Mouse (Mus musculus): ENCODE results near the gene Dpf3. TPM values are rescaled to one million over a fixed set of nuclear protein-coding genes. Genes with fewer than 3 reads are reported as not detected.

Dpf3 gene
- polyA plus RNA-seq (2016; fragmentation: Nextera tagmentation; extraction: Ambion mirVana) = 6.4 and 9.5 TPM in 2 replicates

DNA sequence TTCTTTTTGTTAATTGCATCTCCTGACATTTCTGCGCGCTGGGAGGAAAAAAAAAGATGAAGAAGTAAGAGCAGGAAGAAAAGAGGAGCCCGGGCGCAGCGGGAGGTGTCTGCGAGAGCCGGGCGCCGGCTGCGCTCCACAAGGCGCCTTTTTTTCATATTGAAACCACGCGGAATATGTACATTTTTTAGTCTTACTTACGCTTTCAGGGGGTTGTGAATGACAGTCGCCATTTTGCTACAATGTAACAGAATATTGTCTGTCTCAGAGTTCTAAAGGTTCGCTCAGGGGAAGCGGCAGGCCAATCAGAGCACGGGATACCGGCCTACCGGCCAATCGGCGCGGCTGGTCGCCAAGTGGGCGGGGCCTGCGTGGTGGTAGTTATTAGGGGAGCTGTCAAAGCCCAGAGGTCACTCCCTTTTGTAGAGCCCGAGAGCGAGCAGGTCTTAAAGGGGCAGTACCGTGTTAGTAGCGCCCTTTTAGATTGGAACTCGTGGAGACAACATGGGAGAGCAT is at the start of gene Dpf3:
Gene Dpf3 (minus strand): TSS at position 241 of the 516 bp plus-strand sequence.
- DNase-seq (ENCODE audit: low spot score) = peak; percentile 98
- no peaks in the 10 kb centered on the region for H3K36me3 ChIP-seq
- peaks cover 8% of the 10 kb centered on the region; the same call in 1 of the 2 replicates for H3K9me3 ChIP-seq (replicated peaks)
- peaks cover 39% of the 10 kb centered on the region for H3K4me1 ChIP-seq
- under 1% methylated on average over 31 of the region's 31 CpGs for WGBS
- peak within 1 kb of the TSS; percentile 81 for H3K27ac ChIP-seq (replicated peaks)
- H3K27me3 ChIP-seq (ENCODE audit: low read depth, poor library complexity, severe bottlenecking) = peaks cover 55% of the 10 kb centered on the region
- H3K4me3 ChIP-seq = peak within 1 kb of the TSS; percentile 81

DNA sequence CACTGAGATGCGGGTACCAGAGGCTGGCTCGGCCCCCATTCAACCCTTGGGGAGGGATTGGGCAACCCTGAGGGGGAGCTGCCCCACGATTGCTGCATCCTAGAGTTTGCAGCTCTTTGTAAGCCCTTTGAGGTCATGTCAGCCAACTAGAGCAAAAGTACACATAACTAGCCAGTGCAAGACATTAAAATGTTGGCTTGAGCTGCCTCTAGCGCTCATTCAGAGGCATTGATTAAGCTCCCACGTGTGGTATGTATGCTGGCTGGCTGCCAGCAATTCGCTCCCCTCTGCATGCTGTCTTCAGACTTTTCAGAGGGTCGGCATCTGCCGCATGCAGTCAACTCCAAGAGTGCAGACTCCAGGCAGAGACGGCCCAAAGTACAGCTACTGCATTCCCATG is 48.5 kb upstream of the Dpf3 start:
- Histone ChIP-seq H3K4me3 (no peak overlapping the region), H3K27me3 (ENCODE audit: low read depth, poor library complexity, severe bottlenecking) (no peaks in the 10 kb centered on the region), H3K9me3 (replicated peaks) (no peaks in the 10 kb centered on the region), H3K4me1 (0 out of 2 replicates have a peak, but pooled peaks cover 2% of the 10 kb centered on the region), H3K27ac (replicated peaks) (no peak overlapping the region), H3K36me3 (peaks cover 83% of the 10 kb centered on the region)
- no peak for DNase-seq (ENCODE audit: low spot score)
- WGBS = 86% methylated on average over 9 of the region's 9 CpGs

DNA sequence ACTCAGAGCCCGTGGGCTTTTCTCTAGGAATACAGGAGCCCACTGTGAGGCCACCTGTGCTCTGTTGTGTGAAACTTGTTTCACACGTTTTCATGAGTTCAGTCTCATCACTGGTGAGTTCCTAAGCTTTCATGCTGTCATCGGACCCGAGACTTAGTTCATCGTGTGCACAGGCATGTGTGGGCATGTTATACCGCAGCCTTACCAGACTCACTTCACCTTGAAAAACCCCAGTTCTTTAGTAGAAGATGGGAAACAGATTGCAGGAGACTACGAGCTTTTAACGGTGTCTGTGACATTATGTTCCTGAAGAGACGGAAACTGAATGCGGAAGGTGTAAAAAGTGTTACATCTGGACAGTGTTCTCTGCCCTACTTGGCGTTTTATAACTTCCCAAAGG is 47.9 kb upstream of the Dpf3 start:
- 91% methylated on average over 11 of the region's 11 CpGs for WGBS
- Histone ChIP-seq H3K4me1 (0 out of 2 replicates have a peak, but pooled peaks cover 2% of the 10 kb centered on the region), H3K4me3 (no peak overlapping the region), H3K9me3 (replicated peaks) (no peaks in the 10 kb centered on the region), H3K27me3 (ENCODE audit: low read depth, poor library complexity, severe bottlenecking) (no peaks in the 10 kb centered on the region), H3K27ac (replicated peaks) (no peak overlapping the region), H3K36me3 (peaks cover 77% of the 10 kb centered on the region)
- DNase-seq (ENCODE audit: low spot score) = no peak

DNA sequence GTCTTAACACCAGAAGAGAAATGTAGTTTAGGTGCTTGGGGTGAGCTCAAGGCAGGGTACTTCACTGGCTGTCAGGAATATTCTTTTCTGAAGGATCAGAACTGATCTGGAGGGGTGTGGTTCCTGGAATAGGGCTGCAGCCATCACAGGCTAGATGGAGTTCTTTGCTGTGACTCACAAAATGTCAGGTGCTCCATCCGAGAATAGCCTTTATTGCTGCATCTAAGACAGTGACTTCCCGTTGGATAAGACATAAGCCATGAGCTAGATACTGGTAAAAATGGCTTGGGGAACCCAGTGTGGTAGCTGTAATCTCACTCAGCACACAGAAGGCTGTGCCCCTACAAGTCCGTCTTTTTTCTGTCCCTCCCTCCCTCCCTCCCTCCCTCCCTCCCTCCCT is 46.7 kb upstream of the Dpf3 start:
- peaks cover 69% of the 10 kb centered on the region for H3K36me3 ChIP-seq
- H3K27me3 ChIP-seq (ENCODE audit: low read depth, poor library complexity, severe bottlenecking) = no peaks in the 10 kb centered on the region
- H3K4me1 ChIP-seq = 0 out of 2 replicates have a peak, but pooled peaks cover 2% of the 10 kb centered on the region
- no peaks in the 10 kb centered on the region for H3K9me3 ChIP-seq (replicated peaks)
- H3K4me3 ChIP-seq = no peak overlapping the region
- no peak overlapping the region for H3K27ac ChIP-seq (replicated peaks)
- WGBS = 91% methylated on average over 3 of the region's 3 CpGs
- no peak for DNase-seq (ENCODE audit: low spot score)

DNA sequence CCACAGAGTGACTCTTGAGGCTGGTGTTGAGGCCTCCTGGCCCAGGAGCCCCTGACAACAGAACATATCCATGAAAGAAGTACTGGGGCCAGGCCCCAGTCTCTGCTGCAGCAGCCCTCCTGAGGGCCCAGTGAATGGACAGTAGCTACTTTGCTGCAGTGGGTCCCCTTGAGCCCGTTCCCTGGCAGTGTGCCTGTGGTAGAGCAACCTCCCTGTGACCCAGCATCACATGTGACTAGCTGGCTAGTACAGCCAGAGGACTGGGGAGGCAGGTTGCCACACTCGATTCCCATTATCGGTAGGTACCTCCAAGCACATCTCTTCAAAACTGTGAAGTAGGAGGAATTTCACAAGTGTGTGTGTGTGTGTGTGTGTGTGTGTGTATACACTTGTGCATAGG is 45.5 kb upstream of the Dpf3 start:
- Histone ChIP-seq H3K4me3 (no peak overlapping the region), H3K4me1 (peaks cover 4% of the 10 kb centered on the region; the same call in 1 of the 2 replicates), H3K27me3 (ENCODE audit: low read depth, poor library complexity, severe bottlenecking) (no peaks in the 10 kb centered on the region), H3K36me3 (peaks cover 62% of the 10 kb centered on the region), H3K9me3 (replicated peaks) (no peaks in the 10 kb centered on the region), H3K27ac (replicated peaks) (no peak overlapping the region)
- 94% methylated on average over 3 of the region's 3 CpGs for WGBS
- no peak for DNase-seq (ENCODE audit: low spot score)

DNA sequence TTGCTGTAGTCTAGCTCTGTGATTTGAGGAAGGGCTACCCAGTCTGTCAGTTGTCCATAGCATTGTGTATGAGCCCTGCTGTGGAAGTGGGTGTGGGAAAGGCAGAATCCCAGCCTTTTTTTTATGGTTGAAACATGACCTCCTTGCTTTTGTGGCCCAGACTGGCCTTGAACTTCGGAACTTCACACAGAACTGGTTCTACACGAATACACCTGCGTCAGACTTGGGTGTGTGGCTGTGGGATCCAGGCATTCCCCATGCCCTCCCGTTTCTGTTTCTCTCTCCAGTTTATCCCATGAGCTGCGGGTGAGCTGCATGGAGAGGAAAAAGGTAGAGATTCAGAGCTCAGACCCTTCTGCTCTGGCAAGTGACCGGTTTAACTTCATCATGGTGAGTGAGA is 44.5 kb upstream of the Dpf3 start:
- Histone ChIP-seq H3K9me3 (replicated peaks) (no peaks in the 10 kb centered on the region), H3K4me1 (peaks cover 5% of the 10 kb centered on the region; the same call in 1 of the 2 replicates), H3K4me3 (no peak overlapping the region), H3K27me3 (ENCODE audit: low read depth, poor library complexity, severe bottlenecking) (no peaks in the 10 kb centered on the region), H3K27ac (replicated peaks) (no peak overlapping the region), H3K36me3 (peaks cover 53% of the 10 kb centered on the region)
- 94% methylated on average over 6 of the region's 6 CpGs for WGBS
- no peak for DNase-seq (ENCODE audit: low spot score)

DNA sequence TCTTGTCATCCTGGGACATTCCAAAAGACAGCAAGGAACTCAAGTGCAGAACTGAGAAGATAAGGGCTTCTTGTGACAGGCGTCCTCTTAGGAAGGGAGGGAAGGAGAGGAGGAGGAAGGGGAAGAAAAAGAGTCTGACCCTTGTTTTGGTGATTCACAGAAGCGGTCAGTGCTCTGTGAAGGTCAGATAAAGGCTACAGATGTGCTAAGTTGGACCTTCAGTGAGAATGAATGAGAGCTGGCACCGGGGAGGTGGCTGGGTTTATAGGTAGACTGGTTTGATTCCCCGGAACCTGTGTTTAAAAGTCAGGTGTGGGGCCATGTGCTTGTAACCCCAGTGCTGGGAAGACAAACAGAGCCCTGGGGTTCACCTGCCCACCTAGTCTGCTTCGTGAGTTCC is 41.1 kb upstream of the Dpf3 start:
- H3K36me3 ChIP-seq = peaks cover 26% of the 10 kb centered on the region
- H3K4me1 ChIP-seq = peaks cover 10% of the 10 kb centered on the region
- 90% methylated on average over 5 of the region's 5 CpGs for WGBS
- H3K9me3 ChIP-seq (replicated peaks) = no peaks in the 10 kb centered on the region
- no peak overlapping the region for H3K27ac ChIP-seq (replicated peaks)
- DNase-seq (ENCODE audit: low spot score) = no peak
- H3K4me3 ChIP-seq = no peak overlapping the region
- no peaks in the 10 kb centered on the region for H3K27me3 ChIP-seq (ENCODE audit: low read depth, poor library complexity, severe bottlenecking)

DNA sequence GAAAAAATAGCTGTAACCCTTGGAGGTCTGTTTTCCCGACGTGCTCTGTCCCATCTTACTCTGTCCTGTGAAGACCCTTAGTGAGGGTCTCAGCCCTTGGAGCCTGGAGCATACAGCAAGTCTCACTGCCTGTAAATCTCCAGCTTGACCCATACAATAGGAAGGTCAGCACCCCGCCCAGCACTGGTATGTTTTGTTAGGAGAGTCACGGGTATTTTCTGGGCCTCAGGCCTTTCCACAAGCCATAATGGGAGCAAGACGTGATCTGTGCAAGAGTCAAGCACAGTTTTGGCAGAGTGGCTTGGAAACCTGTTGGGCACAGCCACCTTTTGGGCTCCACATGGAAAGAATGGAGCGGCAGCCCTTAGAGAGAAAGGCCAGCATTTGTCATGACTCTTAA is 40.3 kb upstream of the Dpf3 start:
- H3K9me3 ChIP-seq (replicated peaks) = no peaks in the 10 kb centered on the region

DNA sequence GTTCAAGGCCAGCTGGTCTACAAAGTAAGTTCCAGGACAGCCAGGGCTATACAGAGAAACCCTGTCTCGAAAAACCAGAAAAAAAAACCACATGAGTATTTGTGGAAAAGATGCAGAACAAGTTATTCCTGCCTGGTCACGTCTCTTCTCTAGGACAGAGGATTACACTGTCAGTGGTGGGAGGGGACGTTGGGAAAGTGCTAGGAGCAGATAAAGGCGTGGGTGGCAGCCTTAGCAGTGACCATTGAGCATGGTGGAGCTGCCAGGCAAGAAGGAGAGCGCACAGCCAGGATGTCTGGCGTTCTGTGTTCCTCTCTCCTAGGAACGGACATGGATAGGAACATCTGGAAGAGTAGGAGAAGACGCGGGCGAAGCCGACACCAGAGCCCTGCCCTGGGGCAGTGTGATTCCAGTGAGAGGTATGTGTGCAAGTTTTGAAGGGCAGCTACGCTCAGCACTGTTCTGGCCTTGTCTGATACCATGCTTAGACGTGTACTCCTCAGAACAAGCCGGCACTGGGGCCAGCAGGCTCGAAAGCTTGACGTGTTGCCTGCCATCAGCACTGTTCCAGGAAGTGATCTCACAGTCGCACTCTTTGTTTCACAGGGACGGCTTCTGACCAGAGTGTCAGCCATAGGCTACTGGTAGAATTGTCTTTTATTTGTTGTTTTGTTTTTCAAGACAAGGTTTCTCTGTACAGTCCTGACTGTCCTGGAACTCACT is 38.5 kb upstream of the Dpf3 start:
- WGBS = 86% methylated on average over 18 of the region's 18 CpGs
- Histone ChIP-seq H3K9me3 (replicated peaks) (no peaks in the 10 kb centered on the region), H3K36me3 (peaks cover 8% of the 10 kb centered on the region; the same call in 1 of the 2 replicates), H3K4me1 (peaks cover 15% of the 10 kb centered on the region), H3K4me3 (no peak overlapping the region), H3K27ac (replicated peaks) (no peak overlapping the region), H3K27me3 (ENCODE audit: low read depth, poor library complexity, severe bottlenecking) (no peaks in the 10 kb centered on the region)
- DNase-seq (ENCODE audit: low spot score) = no peak

More for the DNA sequence above, 40.3 kb upstream of the Dpf3 start:
- Histone ChIP-seq H3K4me1 (peaks cover 13% of the 10 kb centered on the region), H3K36me3 (peaks cover 21% of the 10 kb centered on the region), H3K4me3 (no peak overlapping the region), H3K27ac (replicated peaks) (no peak overlapping the region), H3K27me3 (ENCODE audit: low read depth, poor library complexity, severe bottlenecking) (no peaks in the 10 kb centered on the region)
- DNase-seq (ENCODE audit: low spot score) = no peak
- WGBS = 73% methylated on average over 6 of the region's 6 CpGs

DNA sequence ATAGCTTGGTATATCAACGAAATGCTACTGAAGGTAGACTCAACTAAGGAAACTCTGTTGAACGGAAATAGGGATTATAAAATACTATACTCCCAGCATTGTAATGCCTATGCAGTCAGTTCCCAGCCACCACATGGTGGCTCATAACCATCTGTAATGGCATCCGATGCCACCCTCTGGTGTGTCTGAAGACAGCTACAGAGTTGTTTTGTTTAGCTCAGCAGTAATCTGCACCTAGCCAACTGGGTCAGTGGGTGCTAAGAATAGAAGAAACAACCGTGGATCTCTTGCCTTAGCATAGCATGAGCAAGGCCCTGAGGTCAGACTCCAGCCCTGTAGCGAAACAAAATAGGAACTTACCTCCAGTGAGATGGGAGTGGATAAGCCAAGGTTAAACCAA is 36.8 kb upstream of the Dpf3 start:
- peaks cover 28% of the 10 kb centered on the region for H3K4me1 ChIP-seq
- no peaks in the 10 kb centered on the region for H3K9me3 ChIP-seq (replicated peaks)
- WGBS = 82% methylated on average over 5 of the region's 5 CpGs
- 0 out of 2 replicates have a peak, but pooled peaks cover 3% of the 10 kb centered on the region for H3K36me3 ChIP-seq
- peaks cover 5% of the 10 kb centered on the region; the same call in 1 of the 2 replicates for H3K27me3 ChIP-seq (ENCODE audit: low read depth, poor library complexity, severe bottlenecking)
- no peak for DNase-seq (ENCODE audit: low spot score)
- H3K27ac ChIP-seq (replicated peaks) = no peak overlapping the region
- no peak overlapping the region for H3K4me3 ChIP-seq

DNA sequence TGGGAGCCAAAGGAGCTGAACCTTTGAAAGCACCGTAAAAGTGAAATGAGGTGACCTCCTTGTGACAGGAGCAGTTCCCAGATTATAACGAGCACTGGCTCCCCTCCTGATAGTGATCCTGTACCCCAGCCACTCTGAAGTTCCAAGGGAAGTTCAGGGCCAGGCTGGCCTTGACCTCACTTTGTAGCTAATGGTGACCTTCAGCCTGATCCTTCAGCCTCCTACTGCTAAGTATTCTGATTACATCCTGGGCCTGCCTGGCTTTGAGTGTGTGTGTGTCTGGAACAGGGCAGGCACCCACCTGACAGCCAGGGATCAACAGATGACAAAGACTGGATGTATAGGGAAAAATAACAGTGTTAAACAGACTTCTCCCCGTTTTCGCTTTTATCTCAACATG is 36.4 kb upstream of the Dpf3 start:
- H3K4me1 ChIP-seq = peaks cover 28% of the 10 kb centered on the region
- H3K27ac ChIP-seq (replicated peaks) = no peak overlapping the region
- no peaks in the 10 kb centered on the region for H3K36me3 ChIP-seq
- peaks cover 7% of the 10 kb centered on the region; the same call in 1 of the 2 replicates for H3K27me3 ChIP-seq (ENCODE audit: low read depth, poor library complexity, severe bottlenecking)
- no peak overlapping the region for H3K4me3 ChIP-seq
- H3K9me3 ChIP-seq (replicated peaks) = no peaks in the 10 kb centered on the region
- 83% methylated on average over 4 of the region's 4 CpGs for WGBS
- no peak for DNase-seq (ENCODE audit: low spot score)

DNA sequence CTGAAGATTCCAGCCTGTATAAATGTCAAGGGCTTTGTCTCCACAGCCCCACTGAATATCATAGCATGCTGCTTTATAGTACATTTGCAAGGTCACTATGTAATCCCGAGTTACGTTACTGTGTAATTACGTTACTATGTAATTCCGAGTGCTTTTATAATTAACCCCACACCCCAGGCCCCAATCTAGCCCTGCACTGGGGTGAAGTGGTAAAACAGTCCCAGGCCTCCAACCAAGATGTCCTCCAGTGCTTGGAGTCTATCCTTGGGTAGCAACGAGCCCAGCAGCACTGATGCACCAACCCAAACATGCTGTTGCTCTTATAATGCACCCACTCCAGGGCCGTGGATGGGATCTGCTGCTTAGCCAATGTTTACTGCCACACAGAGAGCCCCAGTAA is 35.5 kb upstream of the Dpf3 start:
- H3K9me3 ChIP-seq (replicated peaks) = no peaks in the 10 kb centered on the region
- no peak for DNase-seq (ENCODE audit: low spot score)
- H3K4me3 ChIP-seq = no peak overlapping the region
- 95% methylated on average over 6 of the region's 6 CpGs for WGBS
- H3K36me3 ChIP-seq = no peaks in the 10 kb centered on the region
- peaks cover 28% of the 10 kb centered on the region for H3K4me1 ChIP-seq
- peaks cover 7% of the 10 kb centered on the region; the same call in 1 of the 2 replicates for H3K27me3 ChIP-seq (ENCODE audit: low read depth, poor library complexity, severe bottlenecking)
- no peak overlapping the region for H3K27ac ChIP-seq (replicated peaks)

DNA sequence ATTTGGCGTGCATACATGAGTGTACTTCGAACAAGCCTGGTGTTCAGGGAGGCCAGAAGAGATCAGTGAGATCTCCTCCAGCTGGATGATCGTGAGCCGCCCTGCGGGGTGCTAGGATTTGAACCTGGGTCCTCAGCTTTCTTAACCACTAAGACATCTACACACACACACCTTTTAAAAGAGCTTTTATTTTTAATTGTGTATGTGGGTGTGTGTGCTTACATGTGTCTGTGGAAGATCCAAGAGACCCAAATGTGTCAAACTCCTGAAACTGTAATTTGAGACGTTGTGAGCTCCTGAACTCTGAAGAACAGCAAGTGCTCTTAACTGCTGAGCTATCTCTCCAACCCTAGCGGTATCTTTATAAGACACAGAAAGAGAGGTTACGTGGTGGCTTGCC is 33.6 kb upstream of the Dpf3 start:
- Histone ChIP-seq H3K27ac (replicated peaks) (no peak overlapping the region), H3K27me3 (ENCODE audit: low read depth, poor library complexity, severe bottlenecking) (peaks cover 7% of the 10 kb centered on the region; the same call in 1 of the 2 replicates), H3K4me1 (peaks cover 25% of the 10 kb centered on the region), H3K9me3 (replicated peaks) (no peaks in the 10 kb centered on the region), H3K4me3 (peak overlapping the region; percentile 74), H3K36me3 (no peaks in the 10 kb centered on the region)
- WGBS = 47% methylated on average over 8 of the region's 8 CpGs
- DNase-seq (ENCODE audit: low spot score) = no peak

All from midbrain, embryonic 10.5 days (tissue).